Mouse (Mus musculus) frontal cortex, adult (tissue): ENCODE measurements at regions not wholly inside any gene's neighbourhood (a gene's known extent, or its start where the extent isn't known, plus 50 kb on each side); places are given as distances from the start of the nearest gene placed in this dataset.

Experiments
- ATAC-seq: cut with Nextera tagmentation; 2 replicates; pipeline ENCODE4 v1.9.2; 2017; ENCODE audit warnings: mild to moderate bottlenecking, moderate library complexity, mixed read lengths; ENCODE audit not compliant: low TSS enrichment

- no peak for ATAC-seq
These were observed 243.1 kb downstream of the Pdgfc start for GRCm38 (mm10) chr3:81279266-81279665.

GRCm38 (mm10) chr3:81289762-81290161 lies 253.5 kb downstream of the Pdgfc start:
- ATAC-seq = no peak

GRCm38 (mm10) chr3:81292404-81292803 lies 256.2 kb downstream of the Pdgfc start:
- ATAC-seq = no peak

- no peak for ATAC-seq
These were observed 257.1 kb downstream of the Pdgfc start for GRCm38 (mm10) chr3:81293186-81293819.

- ATAC-seq = no peak
These were observed 268.0 kb downstream of the Pdgfc start for GRCm38 (mm10) chr3:81304017-81304791.

- no peak for ATAC-seq
These were observed 269.4 kb downstream of the Pdgfc start for GRCm38 (mm10) chr3:81305412-81306165.

- ATAC-seq = no peak
These were observed 290.6 kb downstream of the Pdgfc start for GRCm38 (mm10) chr3:81326866-81327265.

GRCm38 (mm10) chr3:81351739-81352138 lies 315.5 kb downstream of the Pdgfc start:
- no peak for ATAC-seq

GRCm38 (mm10) chr3:81367918-81368317 lies 331.7 kb downstream of the Pdgfc start:
- no peak for ATAC-seq

GRCm38 (mm10) chr3:81368642-81369041 lies 332.4 kb downstream of the Pdgfc start:
- no peak for ATAC-seq

GRCm38 (mm10) chr3:81369742-81370141 lies 333.5 kb downstream of the Pdgfc start:
- ATAC-seq = no peak

- no peak for ATAC-seq
These were observed 339.8 kb downstream of the Pdgfc start for GRCm38 (mm10) chr3:81375990-81376389.

- peak; percentile 88 for ATAC-seq
These were observed 341.2 kb downstream of the Pdgfc start for GRCm38 (mm10) chr3:81377466-81377865.

GRCm38 (mm10) chr3:81379362-81379761 lies 343.1 kb downstream of the Pdgfc start:
- no peak for ATAC-seq

GRCm38 (mm10) chr3:81386931-81387330 lies 350.7 kb downstream of the Pdgfc start:
- ATAC-seq = no peak

GRCm38 (mm10) chr3:81387634-81388033 lies 351.4 kb downstream of the Pdgfc start:
- no peak for ATAC-seq

- no peak for ATAC-seq
These were observed 361.0 kb downstream of the Pdgfc start for GRCm38 (mm10) chr3:81397212-81397611.

GRCm38 (mm10) chr3:81401028-81401427 lies 364.8 kb downstream of the Pdgfc start:
- ATAC-seq = no peak

GRCm38 (mm10) chr3:81408914-81409313 lies 372.7 kb downstream of the Pdgfc start:
- ATAC-seq = no peak

GRCm38 (mm10) chr3:81421875-81422274 lies 385.7 kb downstream of the Pdgfc start:
- ATAC-seq = no peak

GRCm38 (mm10) chr3:81426765-81427164 lies 390.5 kb downstream of the Pdgfc start:
- no peak for ATAC-seq
